Mouse (Mus musculus) intestine, postnatal 0 days (tissue): ENCODE measurements around the gene Jmjd7. TPM values are rescaled to one million over a fixed set of nuclear protein-coding genes. Genes with fewer than 3 reads are reported as not detected.

Experiments used
- ATAC-seq: fragments of 200-750 bp; cut with Nextera tagmentation; 2 replicates; pipeline ENCODE4 v1.8.0; 2017; ENCODE audit warnings: mild to moderate bottlenecking, moderate TSS enrichment, moderate library complexity
- H3K27ac ChIP-seq: fragments of 300-500 bp; sonication (generic); 2 replicates; pipeline ENCODE4 v1.5.1; 2014; ENCODE audit warnings: mild to moderate bottlenecking, low read depth, low read length, moderate library complexity
- H3K27me3 ChIP-seq: fragments of 300-500 bp; sonication (generic); replicated peaks from 2 replicates; pipeline ENCODE4 v1.6.1; 2014; ENCODE audit warnings: low read length, mixed read lengths; ENCODE audit not compliant: control insufficient read depth, insufficient read depth
- H3K36me3 ChIP-seq: fragments of 300-500 bp; sonication (generic); 2 replicates; pipeline ENCODE4 v1.6.1; 2014; ENCODE audit warnings: mild to moderate bottlenecking, moderate library complexity; ENCODE audit not compliant: control insufficient read depth, insufficient read depth
- H3K4me1 ChIP-seq: fragments of 300-500 bp; sonication (generic); replicated peaks from 2 replicates; pipeline ENCODE4 v1.6.1; 2014; ENCODE audit warnings: antibody characterized with exemption, low read length, mixed read lengths; ENCODE audit not compliant: control insufficient read depth, insufficient read depth
- H3K4me2 ChIP-seq: fragments of 300-500 bp; sonication (generic); replicated peaks from 2 replicates; pipeline ENCODE4 v1.6.1; 2014; ENCODE audit warnings: low read depth, mild to moderate bottlenecking, moderate library complexity
- H3K4me3 ChIP-seq: fragments of 300-500 bp; sonication (generic); 2 replicates; pipeline ENCODE4 v1.5.1; 2014; ENCODE audit warnings: low read depth, low read length
- H3K9ac ChIP-seq: fragments of 300-500 bp; sonication (generic); 2 replicates; pipeline ENCODE4 v1.6.1; 2014; ENCODE audit warnings: mild to moderate bottlenecking, low read depth, low read length
- H3K9me3 ChIP-seq: fragments of 300-500 bp; sonication (generic); 2 replicates; pipeline ENCODE4 v1.6.1; 2016; ENCODE audit warnings: mixed run types; ENCODE audit not compliant: control insufficient read depth
- CTCF ChIP-seq: sonication (generic); IDR thresholded peaks from 2 replicates; pipeline ENCODE4 v1.5.1; 2016; ENCODE audit warnings: low read depth, mild to moderate bottlenecking, control low read depth, antibody characterized with exemption, moderate library complexity
- WGBS: fragments of 180-500 bp; shearing (Covaris S2); extraction: QIAGEN DNeasy Blood & Tissue Kit; methylation state at CpG from one replicate; pipeline ENCODE4 v1.1.7; 2014; 5-methylcytosine and 5-hydroxymethylcytosine counted together
- polyA plus RNA-seq: library from polyadenylated mRNA; unstranded; fragments of >200 nt; fragmentation: Nextera tagmentation; extraction: Ambion mirVana; gene quantifications from 2 replicates; pipeline ENCODE4 v1.2.1, GENCODE M21; 2015

The Jmjd7 gene
- polyA plus RNA-seq, 1 experiment from 2014 or later, result 8.9 TPM

GRCm38 (mm10) chr2:120037744-120038143 lies 10.5 kb downstream of the Jmjd7 start:
- Histone ChIP-seq H3K4me2 (no peak overlapping the region), H3K27me3 (no peaks in the 10 kb centered on the region), H3K9ac (no peak overlapping the region), H3K4me3 (no peak overlapping the region), H3K4me1 (no peaks in the 10 kb centered on the region), H3K27ac (no peak overlapping the region), H3K36me3 (peaks cover 55% of the 10 kb centered on the region), H3K9me3 (no peaks in the 10 kb centered on the region)
- no peak for ATAC-seq
- 91% methylated on average over 9 of the region's 9 CpGs for whole genome bisulfite sequencing
- no peak for TF ChIP-seq CTCF

GRCm38 (mm10) chr2:120040991-120041390 lies 13.7 kb downstream of the Jmjd7 start:
- 86% methylated on average over 5 of the region's 5 CpGs for WGBS
- no peak for ATAC-seq
- no peaks in the 10 kb centered on the region for H3K27me3 ChIP-seq
- H3K4me3 ChIP-seq, result no peak overlapping the region
- no peak overlapping the region for H3K4me2 ChIP-seq
- no peaks in the 10 kb centered on the region for H3K9me3 ChIP-seq
- TF ChIP-seq CTCF, result no peak
- no peaks in the 10 kb centered on the region for H3K4me1 ChIP-seq
- no peak overlapping the region for H3K27ac ChIP-seq
- H3K9ac ChIP-seq, result no peak overlapping the region
- peaks cover 41% of the 10 kb centered on the region for H3K36me3 ChIP-seq

GRCm38 (mm10) chr2:120044101-120044603 lies 16.9 kb downstream of the Jmjd7 start:
- Histone ChIP-seq H3K4me3 (no peak overlapping the region), H3K4me2 (peak overlapping the region; percentile 14), H3K27ac (peak overlapping the region; percentile 5; the same call in 1 of the 2 replicates), H3K9me3 (no peaks in the 10 kb centered on the region), H3K36me3 (peaks cover 31% of the 10 kb centered on the region), H3K9ac (no peak overlapping the region), H3K4me1 (no peaks in the 10 kb centered on the region), H3K27me3 (no peaks in the 10 kb centered on the region)
- peak; percentile 71 for ATAC-seq
- 33% methylated on average over 4 of the region's 4 CpGs for WGBS
- TF ChIP-seq CTCF, result no peak

DNA sequence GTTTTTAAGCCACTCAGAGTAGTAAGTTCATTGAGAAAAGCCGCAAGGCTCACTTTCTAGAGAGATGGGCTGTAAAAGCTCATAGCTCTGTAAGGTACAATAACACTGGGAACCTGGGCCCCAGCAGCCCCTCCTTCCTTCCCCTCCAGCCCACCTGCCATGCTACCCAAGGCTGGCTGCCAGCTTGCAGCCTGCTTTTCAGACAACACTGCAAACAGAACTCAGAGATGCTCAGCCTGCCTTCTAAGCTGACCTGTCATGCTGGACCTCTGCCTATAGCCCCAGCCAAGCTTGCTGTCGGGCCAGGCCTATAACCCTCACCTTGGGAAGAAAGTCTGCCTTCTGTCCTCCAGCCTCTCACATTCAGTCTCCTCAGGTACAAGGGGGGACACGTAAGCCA lies 17.4 kb downstream of the Jmjd7 start:
- no peaks in the 10 kb centered on the region for H3K27me3 ChIP-seq
- TF ChIP-seq CTCF, result no peak
- no peak overlapping the region for H3K4me3 ChIP-seq
- WGBS, result 61% methylated on average over 3 of the region's 3 CpGs
- no peak for ATAC-seq
- peak overlapping the region; percentile 14 for H3K4me2 ChIP-seq
- H3K9me3 ChIP-seq, result no peaks in the 10 kb centered on the region
- H3K36me3 ChIP-seq, result peaks cover 25% of the 10 kb centered on the region
- H3K4me1 ChIP-seq, result no peaks in the 10 kb centered on the region
- H3K9ac ChIP-seq, result no peak overlapping the region
- peak overlapping the region; percentile 5 for H3K27ac ChIP-seq

DNA sequence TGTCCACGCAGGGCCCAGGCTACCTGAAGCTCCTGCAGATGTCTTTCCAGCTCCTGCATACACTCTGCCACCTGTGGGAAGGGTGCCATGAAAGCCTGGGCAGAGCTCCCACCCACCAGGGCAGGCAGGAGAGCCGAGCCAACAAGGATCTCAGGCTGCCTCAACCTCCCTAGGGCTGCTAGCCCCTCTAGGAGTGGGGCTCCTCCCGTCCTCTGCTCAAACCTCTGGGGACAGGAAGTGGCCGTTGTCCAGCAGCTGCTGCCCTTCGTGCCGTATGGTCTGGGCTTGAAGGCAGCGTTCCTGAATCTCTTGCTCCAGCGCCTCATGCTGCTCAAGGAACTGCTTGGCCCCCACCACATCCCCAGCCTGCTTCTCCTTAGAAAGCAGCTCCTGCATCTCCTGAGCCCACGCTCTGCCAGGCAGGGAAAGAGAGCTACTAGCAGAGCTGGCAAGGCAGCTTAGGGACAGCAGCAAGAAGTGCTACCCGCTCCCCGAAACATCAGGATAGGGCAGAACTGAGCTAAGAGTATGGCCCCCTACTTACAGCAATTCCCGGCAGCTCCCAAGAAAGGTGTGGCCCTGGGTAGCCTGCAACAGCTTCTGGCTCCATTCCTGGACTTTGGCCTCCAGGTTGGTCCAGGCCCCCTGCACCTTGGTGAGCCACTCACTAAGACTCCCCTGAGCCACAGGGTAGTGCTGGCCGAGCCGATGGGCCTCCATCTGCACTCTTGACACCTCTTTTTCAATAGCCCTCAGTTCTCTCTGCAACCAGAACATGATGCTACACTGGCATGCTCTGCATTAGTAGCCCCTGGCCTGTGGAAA lies 19.4 kb downstream of the Jmjd7 start:
- Histone ChIP-seq H3K27me3 (no peaks in the 10 kb centered on the region), H3K36me3 (peaks cover 5% of the 10 kb centered on the region; the same call in 1 of the 2 replicates), H3K27ac (no peak overlapping the region), H3K4me3 (no peak overlapping the region), H3K4me2 (peak overlapping the region; percentile 49), H3K9ac (no peak overlapping the region), H3K9me3 (no peaks in the 10 kb centered on the region), H3K4me1 (no peaks in the 10 kb centered on the region)
- WGBS, result 42% methylated on average over 14 of the region's 14 CpGs
- peak; percentile 84 for ATAC-seq
- no peak for TF ChIP-seq CTCF

DNA sequence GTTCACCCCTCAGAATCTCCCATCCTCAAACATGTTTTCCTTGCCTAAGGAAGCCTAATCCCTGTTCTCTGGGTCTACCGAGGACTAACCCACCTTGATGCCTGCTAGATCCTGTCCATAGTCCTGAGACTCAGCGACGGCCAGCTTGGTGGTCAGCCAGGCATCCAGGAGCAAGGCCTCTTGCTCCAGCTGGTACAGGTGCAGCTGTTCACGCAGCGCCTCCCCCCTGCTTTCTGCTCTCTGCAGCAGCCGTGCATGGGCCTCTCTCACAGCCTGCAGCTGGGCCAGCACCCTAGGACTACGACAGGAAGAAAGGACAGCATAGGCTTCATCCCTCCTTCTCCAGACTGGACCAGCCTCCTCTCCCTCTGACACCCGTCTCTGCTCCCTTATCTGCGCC lies 20.9 kb downstream of the Jmjd7 start:
- no peak overlapping the region for H3K4me3 ChIP-seq
- H3K9me3 ChIP-seq, result no peaks in the 10 kb centered on the region
- no peak overlapping the region for H3K4me2 ChIP-seq
- TF ChIP-seq CTCF, result no peak
- H3K9ac ChIP-seq, result 0 out of 2 replicates have a peak overlapping the region, but pooled peaks have one; percentile 11
- no peaks in the 10 kb centered on the region for H3K36me3 ChIP-seq
- ATAC-seq, result no peak
- no peak overlapping the region for H3K27ac ChIP-seq
- H3K27me3 ChIP-seq, result no peaks in the 10 kb centered on the region
- H3K4me1 ChIP-seq, result no peaks in the 10 kb centered on the region
- WGBS, result 75% methylated on average over 9 of the region's 9 CpGs
